ENCODE assay signal across 20 mouse cellular contexts in the genomic region with DNA sequence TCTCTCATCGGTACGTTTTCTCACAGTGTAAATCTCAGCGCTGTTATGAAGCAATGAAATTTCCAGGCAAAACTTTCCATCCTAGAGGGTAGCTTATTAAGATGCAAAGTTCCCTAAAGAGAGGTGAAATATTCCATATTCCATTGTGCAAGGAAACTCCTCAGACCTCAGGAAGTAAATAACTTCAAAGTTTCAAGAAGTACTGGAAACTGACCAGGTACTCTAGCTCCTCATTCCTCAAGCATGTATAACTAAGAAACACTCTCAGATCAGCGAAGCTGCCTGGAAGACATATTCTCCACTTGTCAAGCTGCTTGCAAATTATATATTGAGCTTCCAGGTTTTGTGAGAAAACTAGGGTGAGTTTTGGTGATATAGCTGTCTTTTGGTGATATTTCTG.
DNase-seq lines count a peak whose midpoint lies in the region; ATAC-seq and TF ChIP-seq lines count a peak whose summit lies in the region.
"Had no signal": no experiment of that assay in that cellular context is flagged by ENCODE, and none has a peak within 500 bp of the region (broad histone marks: within the 10 kb centered on the region; RNA-seq: fewer than 3 reads in every experiment).

No protein-coding gene starts in this region.

- H3K4me1 ChIP-seq in lung, postnatal 0 days (ENCODE audit: insufficient read depth, low read depth, low read length), result no peaks in the 10 kb centered on the region; the same call in 1 of the 2 replicates
- H3K4me1 ChIP-seq: embryonic facial prominence, embryonic 10.5 days; embryonic facial prominence, embryonic 12.5 days; forebrain, embryonic 13.5 days; forebrain, embryonic 15.5 days had no signal

- TF ChIP-seq CTCF in lung, postnatal 0 days (IDR thresholded peaks at IDR 0.05), result no peak

- H3K4me2 ChIP-seq in lung, postnatal 0 days (replicated peaks; ENCODE audit: low read depth, low read length), result no peak overlapping the region
- H3K4me2 ChIP-seq: embryonic facial prominence, embryonic 12.5 days; forebrain, embryonic 13.5 days; forebrain, embryonic 15.5 days had no signal

- no peaks in the 10 kb centered on the region for H3K27me3 ChIP-seq in lung, postnatal 0 days (replicated peaks; ENCODE audit: insufficient read depth, low read length)
- H3K27me3 ChIP-seq: embryonic facial prominence, embryonic 12.5 days; forebrain, embryonic 13.5 days; forebrain, embryonic 15.5 days; Patski had no signal

- H3K9me3 ChIP-seq in lung, postnatal 0 days (ENCODE audit: low read length), result no peaks in the 10 kb centered on the region
- H3K9me3 ChIP-seq: embryonic facial prominence, embryonic 12.5 days; forebrain, embryonic 13.5 days; forebrain, embryonic 15.5 days had no signal

- no peaks in the 10 kb centered on the region for H3K36me3 ChIP-seq in lung, postnatal 0 days (ENCODE audit: insufficient read depth, low read length)
- H3K36me3 ChIP-seq: embryonic facial prominence, embryonic 10.5 days; embryonic facial prominence, embryonic 12.5 days; forebrain, embryonic 15.5 days had no signal

- H3K4me3 ChIP-seq in lung, postnatal 0 days (ENCODE audit: low read depth, low read length), result no peak overlapping the region
- H3K4me3 ChIP-seq: embryonic facial prominence, embryonic 10.5 days; embryonic facial prominence, embryonic 12.5 days; forebrain, embryonic 13.5 days; forebrain, embryonic 15.5 days had no signal

- intact Hi-C loops in left cerebral cortex, postnatal 36 days (cut with DNase I), result no loop called here

- ATAC-seq in lung, postnatal 0 days, result peak; percentile 90
- ATAC-seq: activated CD4-positive, CD25-positive, alpha-beta regulatory T cell, adult 4 months; forebrain, embryonic 13.5 days; forebrain, embryonic 15.5 days; forebrain, postnatal 0 days; Patski had no signal

- DNase-seq in lung, postnatal 0 days (ENCODE audit: low spot score), result peak; percentile 82
- DNase-seq in lung, postnatal 14 days, result no peak
- DNase-seq in lung, postnatal 25 days (ENCODE audit: low spot score), result peak; percentile 49
- peak; percentile 57 for DNase-seq in lung, postnatal 36 days
- no peak for DNase-seq in left cerebral cortex, postnatal 36 days (ENCODE audit: low spot score in 2 of 2)
- DNase-seq: adrenal gland, adult 8-10 months; adrenal gland, postnatal 14 days; adrenal gland, postnatal 36 days; cerebellum, adult 11-12 months; cerebellum, adult 2 months; cerebellum, adult 9-10 months; cerebellum, postnatal 10 days; cerebellum, postnatal 25 days; forebrain, postnatal 0 days had no signal

- H3K27ac ChIP-seq in lung, postnatal 0 days (ENCODE audit: low read length), result no peak overlapping the region
- H3K27ac ChIP-seq: embryonic facial prominence, embryonic 10.5 days; embryonic facial prominence, embryonic 12.5 days; forebrain, embryonic 13.5 days; forebrain, embryonic 15.5 days had no signal

- 49% methylated on average over 4 of the region's 4 CpGs for WGBS in lung, postnatal 0 days

- H3K9ac ChIP-seq in lung, postnatal 0 days (replicated peaks; ENCODE audit: low read depth), result no peak overlapping the region
- H3K9ac ChIP-seq: embryonic facial prominence, embryonic 12.5 days; forebrain, embryonic 13.5 days; forebrain, embryonic 15.5 days; forebrain, postnatal 0 days had no signal

- peak; percentile 72; the same call in 1 of the 2 replicates for TF ChIP-seq EP300 in lung, postnatal 0 days (IDR thresholded peaks at IDR 0.05)

Comparison
In these comparisons a context has a peak if more than half of its experiments do, and no peak if none do; other contexts are left out.
1. DNase-seq: peak in lung, postnatal 0 days (single experiment), lung, postnatal 25 days (single experiment) and lung, postnatal 36 days (single experiment); none in lung, postnatal 14 days (single experiment) and left cerebral cortex, postnatal 36 days (0 of 2).